Mouse (Mus musculus): ENCODE measurements around the gene Tppp2.
"Not testable (repeated sequence)": the region's sequence is repeated elsewhere in the genome, so short reads cannot be mapped to it uniquely, and the experiment has no call there.

The Tppp2 gene

DNA sequence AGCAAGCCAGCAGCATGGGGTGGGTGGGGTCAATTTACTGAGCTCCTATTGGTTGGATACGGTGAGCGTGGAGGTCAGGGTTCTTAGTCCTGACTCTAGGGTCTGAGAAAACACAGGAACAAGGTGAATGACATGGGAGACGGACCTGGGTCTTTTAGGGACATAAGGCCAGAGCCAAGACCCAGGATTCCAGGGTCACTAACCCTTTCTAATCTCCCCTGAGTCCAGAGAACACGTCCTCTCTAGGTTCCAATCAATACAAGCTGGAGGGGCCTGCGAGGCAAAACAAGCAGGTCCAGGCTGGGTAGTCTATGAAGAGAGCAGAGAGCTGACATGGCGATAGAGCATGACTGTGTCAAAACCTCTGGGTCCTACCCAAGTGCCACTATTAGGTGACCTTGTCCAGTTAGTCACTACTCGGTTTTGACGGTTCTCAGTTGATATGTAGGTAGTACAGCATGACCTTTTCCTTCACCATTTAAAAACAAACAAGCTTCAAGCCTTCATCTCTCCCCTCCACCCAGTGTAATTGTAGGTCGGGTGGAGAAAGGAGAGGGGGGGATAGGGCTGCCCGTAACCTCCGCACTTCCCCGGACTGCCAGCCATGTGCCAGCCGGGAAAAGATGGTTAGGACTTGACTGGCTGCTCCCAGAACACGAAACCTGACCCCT, 5.7 kb upstream of the Tppp2 start:
- DNase-seq (ENCODE audit: low spot score): no peak

- DNase-seq (ENCODE audit: low spot score): peak; percentile 83
These were observed 4.9 kb upstream of the Tppp2 start for GRCm38 (mm10) chr14:51913062-51913959.

DNA sequence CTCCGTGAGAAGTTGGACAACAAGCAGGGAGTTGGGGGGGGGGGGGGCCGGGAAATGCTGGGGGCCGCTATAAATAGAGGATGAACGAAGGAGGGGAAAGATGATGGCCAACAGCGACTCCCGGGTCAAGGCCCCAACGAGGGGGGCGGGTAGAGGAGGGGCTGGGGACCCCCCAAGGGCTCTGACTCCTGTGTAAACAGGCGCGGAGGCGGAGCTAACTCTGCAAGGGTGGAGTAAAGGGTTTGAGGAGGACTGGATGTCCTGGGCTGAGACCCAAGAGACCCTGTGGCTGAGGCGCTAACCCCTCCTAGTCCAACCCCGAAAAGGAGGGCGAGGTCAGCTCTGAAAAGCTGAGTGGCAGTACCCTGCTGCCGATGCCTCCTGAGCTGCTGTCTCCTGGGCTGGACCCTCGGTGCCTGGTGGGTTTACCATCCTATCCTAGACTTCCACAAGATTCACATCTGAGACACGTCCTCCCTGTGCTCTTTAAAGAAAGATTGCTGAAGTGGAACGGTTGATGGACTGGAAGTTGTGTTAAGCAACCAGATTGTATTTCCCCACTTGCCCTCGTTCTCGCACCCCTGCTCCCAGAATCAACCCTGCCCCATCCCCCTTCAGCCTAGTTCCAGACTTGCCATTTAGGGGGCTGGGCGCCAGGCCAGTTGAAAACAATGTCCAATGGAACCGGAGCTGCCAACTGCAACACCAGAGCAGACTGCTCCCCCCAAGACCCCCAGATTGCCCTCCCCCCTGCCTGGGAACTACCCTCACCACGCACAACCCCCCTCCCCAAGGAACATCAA, 4.1 kb upstream of the Tppp2 start, which contains the start of gene Ndrg2:
Gene Ndrg2 (minus strand): TSS at position 199 of the 803 bp plus-strand sequence.
- peak; percentile 89 for DNase-seq (ENCODE audit: low spot score)

- DNase-seq (ENCODE audit: low spot score): no peak
These were observed 3.2 kb upstream of the Tppp2 start for GRCm38 (mm10) chr14:51915030-51915429.

- DNase-seq (ENCODE audit: low spot score): no peak
These were observed 1.7 kb upstream of the Tppp2 start for GRCm38 (mm10) chr14:51916539-51916938.

DNA sequence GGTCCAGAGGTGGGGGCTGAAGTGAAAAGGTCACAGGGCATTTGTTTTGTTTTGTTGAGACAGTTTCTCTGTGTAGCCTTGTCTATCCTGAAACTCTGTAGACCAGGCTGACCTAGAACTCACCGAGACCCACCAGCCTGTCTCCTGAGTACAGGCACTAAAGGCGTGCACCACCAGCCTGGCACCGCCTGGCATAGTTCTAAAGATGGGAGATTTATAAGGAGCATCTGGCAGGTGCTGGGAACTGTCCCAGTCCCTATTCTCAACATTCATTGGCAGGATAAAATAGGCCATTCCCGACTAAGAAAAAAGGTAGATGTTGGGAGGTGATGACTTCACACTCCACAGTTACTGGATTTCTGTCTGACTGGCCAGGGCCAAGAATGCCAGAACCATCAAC, 741 bp downstream of the Tppp2 start:
- DNase-seq (ENCODE audit: low spot score): no peak

GRCm38 (mm10) chr14:51921759-51922570, 3.7 kb downstream of the Tppp2 start:
- peak; percentile 58 for DNase-seq (ENCODE audit: low spot score)

DNA sequence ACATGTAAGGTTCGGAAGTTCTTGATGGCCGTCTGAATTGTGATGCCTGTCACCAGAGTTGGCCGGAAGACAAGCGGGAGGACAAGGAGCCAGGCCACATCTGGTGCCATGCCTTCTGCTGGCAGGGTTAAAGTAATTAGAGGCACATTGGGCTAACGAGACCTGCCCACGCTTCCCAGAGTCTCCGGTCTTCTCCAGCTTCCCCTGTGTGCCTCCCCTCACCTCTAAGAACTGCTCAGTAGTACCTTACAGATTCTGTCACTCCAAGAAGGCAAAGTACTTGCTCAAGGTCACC, 4.3 kb downstream of the Tppp2 start, which contains the start of gene Rnase13:
Gene Rnase13 (minus strand): TSS at position 203 of the 295 bp plus-strand sequence.
- DNase-seq (ENCODE audit: low spot score): no peak

DNA sequence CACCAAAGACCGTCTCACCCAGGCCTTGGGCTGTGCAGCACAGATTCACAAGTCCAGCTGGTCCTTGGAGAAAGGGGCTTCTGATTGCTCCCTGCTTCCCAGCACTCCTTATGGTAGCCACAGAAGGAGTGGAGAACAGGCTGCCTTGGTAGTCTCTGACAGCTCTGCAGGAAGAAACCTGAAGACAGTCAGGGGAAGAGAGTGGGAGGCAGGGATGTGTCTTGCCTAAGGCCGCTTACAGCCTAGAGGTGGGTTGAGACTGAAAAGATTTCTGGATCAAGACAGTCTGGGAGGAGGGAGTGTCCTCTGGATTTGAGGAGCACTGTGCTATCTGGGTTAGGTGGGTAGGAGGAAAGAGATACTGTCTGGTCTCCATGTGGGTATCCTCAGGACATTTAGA, 4.7 kb downstream of the Tppp2 start:
- no peak for DNase-seq (ENCODE audit: low spot score)

GRCm38 (mm10) chr14:51923492-51923891, 5.3 kb downstream of the Tppp2 start:
- no peak for DNase-seq (ENCODE audit: low spot score)

DNA sequence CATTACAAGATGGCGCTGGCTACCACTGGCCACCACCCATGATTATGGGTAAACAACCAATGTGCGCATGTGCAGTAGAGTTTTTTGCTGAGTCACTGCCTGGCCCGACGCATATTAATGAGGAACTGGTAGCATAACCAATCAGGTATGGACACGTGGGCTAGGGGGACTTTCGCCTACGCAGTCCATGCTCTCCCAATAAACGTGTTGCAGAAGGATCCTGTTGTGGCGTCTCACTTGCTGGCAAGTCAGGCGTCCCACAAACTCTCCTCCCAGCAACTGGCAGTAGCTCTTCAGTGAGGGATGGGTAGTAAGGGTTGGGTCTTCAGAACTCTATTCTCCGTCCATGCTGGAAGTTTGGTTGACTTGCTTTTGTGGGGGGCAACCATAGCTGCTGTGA, 8.7 kb downstream of the Tppp2 start:
- DNase-seq (ENCODE audit: low spot score): not testable (repeated sequence)

DNA sequence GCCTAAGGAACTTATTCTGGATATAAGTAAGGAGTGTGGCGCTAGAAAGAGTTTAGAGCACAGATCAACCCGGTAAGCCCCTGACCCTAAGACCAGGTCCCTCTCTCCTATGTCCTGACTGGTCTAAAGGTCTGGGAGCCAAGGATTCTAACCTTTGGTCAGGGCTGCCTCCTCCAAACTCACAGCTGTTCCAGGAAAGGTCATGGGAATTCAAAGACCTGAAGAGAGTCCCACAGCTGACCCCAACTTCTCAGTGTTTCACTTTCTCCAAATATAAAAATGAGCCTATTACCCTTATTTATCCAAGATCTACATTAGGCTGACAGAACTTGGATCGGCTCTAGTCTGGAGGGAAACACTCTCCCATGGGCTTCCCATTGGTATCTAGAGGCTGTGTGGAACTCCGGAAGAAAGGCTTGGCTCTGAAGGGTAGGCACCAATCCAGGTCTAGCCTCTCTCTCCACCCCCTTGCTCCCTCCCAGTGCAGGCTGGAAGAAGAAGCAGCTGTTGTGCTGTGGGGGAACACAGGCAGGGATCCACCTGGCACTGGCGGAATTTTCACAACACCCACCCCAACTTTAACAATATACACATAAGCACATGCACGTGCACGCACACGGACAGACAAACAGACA, 11.2 kb downstream of the Tppp2 start:
- DNase-seq (ENCODE audit: low spot score): peak; percentile 63

DNA sequence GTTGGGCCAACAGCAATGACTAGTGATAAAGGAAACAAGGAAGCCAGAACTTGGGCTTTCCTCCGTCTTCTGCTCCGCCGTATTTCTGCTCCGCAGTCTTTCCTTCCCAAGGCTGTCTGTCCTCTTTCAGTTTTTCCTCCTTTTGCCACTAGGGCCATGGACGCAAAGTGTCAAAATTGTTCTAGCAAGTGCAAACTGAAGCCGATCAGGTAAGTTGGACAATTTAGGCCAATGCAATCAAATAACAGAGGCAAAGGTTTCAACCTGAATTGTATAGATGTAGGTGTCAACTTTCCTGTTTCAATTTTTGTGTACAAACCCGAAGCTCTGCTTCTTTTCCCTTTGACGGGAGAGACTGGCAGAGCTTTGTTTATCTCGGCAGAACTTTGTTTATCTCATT, 11.7 kb downstream of the Tppp2 start:
- no peak for DNase-seq (ENCODE audit: low spot score)

GRCm38 (mm10) chr14:51930824-51931223, 12.6 kb downstream of the Tppp2 start:
- peak; percentile 66 for DNase-seq (ENCODE audit: low spot score)

GRCm38 (mm10) chr14:51932092-51933020, 14.1 kb downstream of the Tppp2 start:
- no peak for DNase-seq (ENCODE audit: low spot score)

- no peak for DNase-seq (ENCODE audit: low spot score)
These were observed 20.8 kb downstream of the Tppp2 start for GRCm38 (mm10) chr14:51939005-51939404.

DNA sequence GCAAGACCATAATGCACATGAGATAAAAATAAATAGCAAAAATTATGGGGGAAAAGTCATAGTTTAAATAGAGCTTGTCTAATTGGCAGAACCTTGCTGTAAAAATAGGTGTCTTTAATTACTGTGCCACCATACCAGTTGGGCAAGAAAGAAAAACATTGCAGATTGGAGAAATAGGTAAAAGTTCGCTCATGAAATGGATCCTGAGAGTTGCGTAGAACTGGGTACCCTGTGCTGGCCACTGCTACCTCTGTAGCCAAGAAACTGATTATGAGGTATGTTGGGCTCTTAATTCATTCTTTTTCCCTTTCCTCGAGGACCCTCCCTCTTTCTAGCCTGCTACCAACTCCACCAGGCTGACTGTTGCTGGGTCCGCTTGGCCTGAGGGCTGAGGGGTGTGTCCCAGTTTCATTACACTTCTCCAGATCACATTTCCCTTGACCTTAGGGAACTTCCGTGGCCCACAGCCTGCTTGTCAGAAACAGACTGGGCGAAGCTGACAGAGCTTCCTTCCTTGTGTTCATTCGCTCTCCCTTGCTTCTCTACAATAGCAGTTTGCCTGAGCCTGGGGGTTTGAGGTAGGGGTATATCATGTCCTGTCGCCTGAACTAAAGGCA, 22.8 kb downstream of the Tppp2 start:
- DNase-seq (ENCODE audit: low spot score): no peak

DNA sequence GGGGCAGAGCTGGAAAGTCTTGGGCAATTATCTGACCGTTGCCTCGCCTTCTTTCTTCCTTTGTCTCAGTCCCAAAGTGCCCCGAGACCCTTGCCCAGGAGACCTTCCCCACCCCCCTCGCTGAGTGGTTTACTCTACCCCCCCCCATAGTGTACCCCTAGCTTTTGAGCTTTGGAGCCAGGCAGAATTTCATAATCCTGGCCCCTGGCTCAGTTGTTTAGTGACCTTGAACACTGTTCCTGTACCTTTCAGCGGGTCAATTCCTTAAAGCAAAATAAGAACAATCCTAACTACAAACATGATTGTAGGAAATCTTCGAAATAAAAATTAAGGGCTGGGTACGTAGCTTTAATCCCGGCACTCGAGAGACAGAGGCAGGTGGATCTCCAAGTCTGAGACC, 23.4 kb downstream of the Tppp2 start:
- DNase-seq (ENCODE audit: low spot score): no peak

GRCm38 (mm10) chr14:51942236-51942635, 24.0 kb downstream of the Tppp2 start:
- no peak for DNase-seq (ENCODE audit: low spot score)

GRCm38 (mm10) chr14:51943336-51943735, 25.1 kb downstream of the Tppp2 start:
- DNase-seq (ENCODE audit: low spot score): no peak

Data from testis, postnatal 10 days (tissue).